Mouse (Mus musculus): ENCODE data around the gene Thsd4. TPM values are rescaled to one million over a fixed set of nuclear protein-coding genes. Genes with fewer than 3 reads are reported as not detected.
A peak's percentile ranks its signal among the peaks of the same experiment; 100 is the strongest.

The Thsd4 gene
- total RNA-seq, 2 experiments from 2014 or later: 10.5 to 11.8 TPM

DNA sequence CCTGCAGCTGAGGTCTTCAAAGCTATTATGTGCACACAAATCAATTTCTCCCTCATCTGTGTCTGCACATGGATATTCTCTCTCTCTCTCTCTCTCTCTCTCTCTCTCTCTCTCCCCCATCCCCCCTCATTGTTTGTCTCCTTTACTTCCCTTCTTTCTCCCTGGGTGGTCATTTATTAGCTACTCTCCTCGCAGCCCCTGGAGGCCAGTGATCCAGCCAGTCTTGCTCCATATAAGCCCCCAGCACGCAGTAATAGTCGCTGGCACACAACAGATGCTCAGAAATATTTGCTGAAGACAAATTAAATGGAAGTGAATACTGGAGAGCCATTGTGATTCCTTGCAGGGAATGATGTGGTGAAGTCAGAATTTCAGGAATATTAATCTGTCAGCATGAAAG, 2.2 kb downstream of the Thsd4 start:
- DNase-seq: no peak

GRCm38 (mm10) chr9:60518216-60518615, 3.6 kb downstream of the Thsd4 start:
- intact Hi-C loops (cut with DNase I): no loop called here

More for the DNA sequence above, 2.2 kb downstream of the Thsd4 start:
- intact Hi-C loops (cut with DNase I): no loop called here

GRCm38 (mm10) chr9:60517148-60517547, 4.7 kb downstream of the Thsd4 start:
- intact Hi-C loops (cut with DNase I): no loop called here
- DNase-seq: no peak

More at GRCm38 (mm10) chr9:60518216-60518615, 3.6 kb downstream of the Thsd4 start:
- no peak for DNase-seq

GRCm38 (mm10) chr9:60516379-60516778, 5.5 kb downstream of the Thsd4 start:
- intact Hi-C loops (cut with DNase I): no loop called here
- DNase-seq: no peak

DNA sequence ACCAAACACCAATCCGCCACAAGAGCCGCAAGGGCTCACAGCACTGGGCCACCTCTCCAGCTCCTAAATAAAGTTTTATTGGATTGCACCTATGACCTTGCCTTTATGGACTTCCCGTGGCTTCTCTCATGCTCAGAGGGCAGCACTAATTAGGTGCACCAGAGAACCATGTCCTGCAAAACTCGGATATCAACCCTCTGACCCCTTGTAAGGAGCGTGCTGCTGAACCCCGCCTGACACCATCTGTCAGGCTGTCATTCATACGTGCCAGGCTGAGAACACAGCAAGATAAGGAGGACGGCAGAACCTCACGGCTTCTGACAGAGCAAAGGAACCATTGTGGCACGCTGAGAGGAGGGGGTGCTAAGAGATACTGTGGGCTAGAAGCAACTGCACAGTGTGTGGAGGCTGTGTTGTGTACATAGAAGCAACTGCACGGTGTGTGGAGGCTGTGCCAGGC, 8.5 kb downstream of the Thsd4 start:
- no peak for DNase-seq
- intact Hi-C loops (cut with DNase I): no loop called here

GRCm38 (mm10) chr9:60510876-60511275, 11.0 kb downstream of the Thsd4 start:
- intact Hi-C loops (cut with DNase I): no loop called here
- DNase-seq: peak; percentile 59

DNA sequence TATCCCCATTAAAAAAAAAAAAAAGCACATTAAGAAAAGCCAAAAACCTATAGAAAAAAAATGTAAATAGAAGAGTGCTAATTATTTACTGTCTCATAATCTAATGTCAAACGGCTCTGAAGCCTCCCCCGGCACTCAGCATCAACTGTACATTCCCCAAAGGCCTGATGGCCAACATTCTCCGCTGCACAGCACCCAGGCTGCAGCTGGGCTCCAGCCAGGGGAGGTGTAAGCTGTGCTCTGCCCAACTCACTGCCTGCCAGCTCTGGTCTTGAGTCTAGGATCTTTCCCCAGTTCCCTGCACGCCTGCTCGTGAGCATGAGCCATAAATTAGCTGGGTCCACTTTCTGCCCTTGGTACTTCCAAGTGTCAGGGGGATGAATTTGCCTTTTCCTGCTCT, 15.7 kb downstream of the Thsd4 start:
- DNase-seq: peak; percentile 35 to 40
- intact Hi-C loops (cut with DNase I): no loop called here

DNA sequence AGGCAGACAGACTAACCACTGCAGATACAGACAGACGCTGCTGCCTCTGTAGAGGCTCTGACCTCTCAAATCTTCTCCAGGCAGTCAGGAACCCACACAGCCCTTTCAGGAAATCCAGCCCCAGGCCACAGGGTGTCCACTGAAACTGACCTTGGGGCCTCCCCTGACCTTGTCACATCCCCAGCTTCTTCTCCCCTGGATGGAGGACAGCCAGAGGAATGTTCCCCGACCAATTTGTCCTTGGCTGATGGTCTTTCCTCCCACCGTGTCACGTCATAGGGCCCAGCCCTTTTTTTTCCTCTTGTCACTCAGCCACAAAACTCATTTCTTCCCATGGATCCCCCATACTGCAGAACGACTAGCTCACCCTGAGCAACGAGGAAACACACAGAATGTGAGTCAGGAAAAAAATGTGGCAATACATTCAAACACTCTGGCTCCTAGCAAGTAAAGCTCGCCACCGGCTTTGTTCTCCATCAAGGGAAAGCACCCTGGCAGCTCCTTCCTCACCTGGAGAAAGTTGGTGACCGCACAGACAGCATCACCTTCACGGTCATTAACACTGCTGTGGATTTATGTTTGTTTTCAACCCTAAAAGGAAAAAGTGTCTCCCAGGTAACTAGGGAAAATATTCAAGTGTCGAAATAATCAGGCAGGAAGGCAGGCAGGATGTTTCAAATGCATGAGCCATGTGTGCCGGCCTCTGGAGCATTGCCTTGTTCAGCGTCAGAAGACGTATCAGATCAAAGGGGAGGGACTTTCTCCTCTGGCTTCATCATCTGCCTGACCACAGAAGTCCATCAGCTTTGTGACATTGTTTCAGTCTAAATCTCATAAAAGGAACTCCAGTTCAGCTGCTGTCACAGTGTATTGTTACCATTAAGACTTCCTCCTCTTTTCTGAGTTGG, 17.2 kb downstream of the Thsd4 start:
- DNase-seq: peak in 1 of 2 experiments; percentile 32
- intact Hi-C loops (cut with DNase I): no loop called here

DNA sequence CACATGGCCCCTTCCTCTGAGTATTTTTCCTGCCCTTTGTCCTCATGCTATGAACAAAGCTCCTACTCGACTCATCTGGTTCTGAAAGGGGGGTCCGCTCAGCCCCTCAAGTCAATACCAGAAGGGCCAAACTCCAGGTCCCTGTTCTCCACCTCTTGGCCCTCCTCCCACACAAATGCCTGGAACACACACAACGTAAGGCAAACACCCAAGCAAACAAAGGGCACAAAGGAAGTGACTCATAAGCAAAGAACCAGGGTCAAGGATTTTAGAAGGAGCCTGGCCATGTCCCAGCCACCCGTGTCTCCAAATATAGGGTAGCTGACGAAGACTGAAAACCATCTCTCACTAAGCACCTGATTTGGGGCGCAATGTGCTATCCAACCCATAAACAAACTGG, 19.6 kb downstream of the Thsd4 start:
- no peak for DNase-seq
- intact Hi-C loops (cut with DNase I): no loop called here

DNA sequence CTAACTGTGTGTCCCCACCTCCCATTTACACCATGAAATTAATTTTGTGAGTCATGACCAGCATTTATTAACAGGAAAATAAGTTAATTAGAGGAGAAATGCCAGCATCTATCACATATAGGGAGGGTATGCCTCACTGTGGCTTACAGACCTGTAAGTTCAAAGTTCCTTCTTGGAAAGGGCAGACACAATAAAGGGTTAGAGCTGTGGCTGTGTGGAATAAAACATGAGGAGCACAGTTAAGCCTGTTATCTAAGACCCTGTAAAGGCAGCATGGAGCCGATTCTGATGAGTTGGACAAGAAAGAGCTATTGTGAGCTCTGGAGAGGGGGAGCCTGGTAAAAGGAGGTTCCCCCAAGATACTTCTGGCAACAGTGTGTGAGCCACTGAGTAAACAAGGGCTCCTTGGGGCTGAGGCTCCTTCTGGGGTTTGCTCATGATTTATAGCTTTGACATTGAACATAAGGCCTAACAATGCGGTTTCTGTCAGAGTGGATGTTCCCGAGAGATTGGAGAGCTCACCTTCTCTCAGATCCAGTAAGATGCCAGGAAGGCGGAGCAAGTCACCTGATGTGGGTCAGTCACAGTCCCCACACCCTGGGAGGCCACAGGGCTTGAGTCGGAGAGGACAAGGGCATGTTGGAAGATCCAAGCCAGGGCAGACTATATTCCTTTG, 20.2 kb downstream of the Thsd4 start:
- intact Hi-C loops (cut with DNase I): no loop called here
- DNase-seq: no peak

DNA sequence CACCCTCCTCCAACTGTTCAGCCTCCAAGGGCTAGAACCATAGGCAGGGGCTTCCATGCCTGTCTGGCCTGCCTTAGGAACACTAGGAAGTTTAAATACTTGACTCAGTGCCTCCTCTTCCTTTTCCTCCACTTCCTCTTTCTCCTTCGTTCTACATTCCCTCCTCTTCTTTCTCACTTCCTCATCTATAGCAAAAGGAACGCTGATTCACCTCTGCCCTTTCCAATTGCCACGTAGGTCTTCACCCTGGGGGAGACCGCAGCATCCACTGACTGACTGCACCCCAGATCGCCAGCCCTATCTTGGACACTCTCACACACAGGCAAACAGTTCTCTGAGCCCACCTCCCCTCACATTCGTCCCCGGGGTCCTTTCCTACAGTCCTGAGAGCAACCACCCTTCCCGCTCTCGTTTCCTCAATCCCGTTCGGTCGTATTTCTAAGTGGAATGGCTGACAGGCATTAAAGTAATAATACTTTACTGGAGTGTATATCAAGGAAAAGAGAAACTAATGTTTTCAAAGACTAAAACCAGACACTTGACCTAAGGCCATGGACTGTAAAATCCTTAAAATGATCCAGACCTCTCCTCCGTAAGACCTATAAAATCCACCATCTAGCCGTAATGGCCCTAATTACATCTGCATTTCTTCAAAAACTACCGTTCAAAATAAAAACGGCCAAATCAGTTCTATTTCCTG, 29.4 kb downstream of the Thsd4 start:
- no peak for DNase-seq
- intact Hi-C loops (cut with DNase I): no loop called here

DNA sequence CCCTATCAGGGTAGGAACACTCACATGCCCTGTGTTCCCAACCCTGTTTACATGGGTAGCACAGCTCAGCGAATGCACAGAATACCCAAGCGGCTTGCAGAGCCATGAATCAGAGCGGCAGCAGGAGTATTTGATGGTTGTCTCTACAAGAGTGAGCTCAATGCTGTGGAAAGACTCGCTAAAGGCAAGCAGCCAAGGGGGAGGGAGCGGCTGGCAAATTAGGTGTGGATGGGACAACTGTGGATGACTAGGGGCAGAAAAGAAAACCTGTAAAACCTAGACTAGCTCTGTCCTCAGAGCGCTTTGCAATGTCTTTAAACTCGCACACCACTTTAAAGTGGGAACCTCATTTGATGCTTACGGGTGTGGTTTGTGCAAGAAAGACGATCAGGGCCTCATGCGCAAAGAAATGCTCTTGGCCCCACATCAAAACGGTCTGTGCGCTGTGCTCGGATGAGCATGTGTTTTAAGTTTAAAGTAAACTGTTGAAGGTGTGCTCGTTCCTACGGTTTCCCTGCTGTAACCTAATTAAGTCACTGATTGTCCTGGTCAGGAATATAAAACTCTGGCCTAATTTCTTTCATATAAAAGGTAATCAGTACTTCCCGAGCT, 30.3 kb downstream of the Thsd4 start:
- intact Hi-C loops (cut with DNase I): no loop called here
- DNase-seq: no peak

- DNase-seq: no peak
- intact Hi-C loops (cut with DNase I): no loop called here
Measured at GRCm38 (mm10) chr9:60491079-60491478, 30.8 kb downstream of the Thsd4 start.

DNA sequence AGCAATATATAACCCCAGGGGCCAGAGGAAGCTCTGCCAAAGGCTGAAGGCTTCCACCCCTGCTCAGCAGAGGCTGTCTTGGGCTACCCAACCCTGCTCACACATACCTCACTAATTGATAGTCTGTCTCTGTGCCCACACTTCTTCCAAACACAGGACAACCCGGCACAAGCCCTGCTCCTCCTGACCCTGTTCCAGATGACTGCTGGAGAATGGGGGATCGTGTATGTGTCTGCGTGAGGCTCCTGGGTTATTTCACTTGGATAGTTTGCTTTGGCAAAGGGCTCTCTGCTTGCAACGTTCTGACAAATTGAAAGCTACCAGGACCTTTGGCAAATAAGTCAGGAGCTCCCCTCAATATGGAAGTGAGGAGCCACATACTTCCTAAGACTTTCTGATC, 33.0 kb downstream of the Thsd4 start:
- DNase-seq: no peak
- intact Hi-C loops (cut with DNase I): no loop called here

DNA sequence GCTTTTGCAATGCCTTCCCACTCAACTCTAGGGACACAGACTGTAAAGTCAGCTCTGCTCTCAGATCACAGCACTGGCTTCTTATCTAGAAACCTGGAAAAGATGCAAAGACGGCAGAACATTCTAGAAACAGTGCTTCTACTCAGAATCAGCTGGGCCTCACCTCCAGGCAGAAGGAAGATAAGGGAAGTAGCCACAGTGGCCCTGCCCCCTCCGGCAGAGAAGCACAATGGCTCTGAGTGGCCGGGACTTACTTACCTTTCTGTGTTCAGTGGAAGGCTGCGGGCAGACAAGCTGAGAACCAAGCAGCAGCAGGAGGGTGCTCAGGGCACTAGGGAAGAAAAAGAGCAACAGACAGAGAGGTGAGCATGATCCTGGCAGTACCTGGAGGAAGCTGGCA, 39.7 kb downstream of the Thsd4 start:
- no peak for DNase-seq
- intact Hi-C loops (cut with DNase I): no loop called here

GRCm38 (mm10) chr9:60480052-60480451, 41.8 kb downstream of the Thsd4 start:
- intact Hi-C loops (cut with DNase I): no loop called here
- DNase-seq: peak in 1 of 2 experiments; percentile 42

DNA sequence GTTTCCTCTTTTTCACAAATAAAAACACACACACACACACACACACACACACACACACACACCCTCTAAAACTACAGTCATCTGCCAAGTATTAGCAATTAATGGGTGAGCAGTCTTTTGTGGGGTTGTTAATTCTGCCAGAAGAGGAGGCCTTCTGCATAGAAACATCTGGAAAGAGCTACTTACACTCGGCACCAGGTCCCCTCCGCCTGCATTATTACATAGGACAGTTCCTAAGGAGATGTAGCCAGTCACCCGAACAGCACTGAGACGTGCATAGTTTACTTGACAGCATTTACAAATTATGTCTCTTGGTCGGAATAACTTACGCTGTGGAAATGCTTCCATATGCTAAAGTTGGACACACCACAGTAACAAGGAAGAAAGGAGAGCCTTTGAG, 43.0 kb downstream of the Thsd4 start:
- no peak for DNase-seq
- intact Hi-C loops (cut with DNase I): no loop called here

GRCm38 (mm10) chr9:60477991-60478750, 43.7 kb downstream of the Thsd4 start:
- DNase-seq: peak in 1 of 2 experiments; percentile 17
- intact Hi-C loops (cut with DNase I): no loop called here

DNA sequence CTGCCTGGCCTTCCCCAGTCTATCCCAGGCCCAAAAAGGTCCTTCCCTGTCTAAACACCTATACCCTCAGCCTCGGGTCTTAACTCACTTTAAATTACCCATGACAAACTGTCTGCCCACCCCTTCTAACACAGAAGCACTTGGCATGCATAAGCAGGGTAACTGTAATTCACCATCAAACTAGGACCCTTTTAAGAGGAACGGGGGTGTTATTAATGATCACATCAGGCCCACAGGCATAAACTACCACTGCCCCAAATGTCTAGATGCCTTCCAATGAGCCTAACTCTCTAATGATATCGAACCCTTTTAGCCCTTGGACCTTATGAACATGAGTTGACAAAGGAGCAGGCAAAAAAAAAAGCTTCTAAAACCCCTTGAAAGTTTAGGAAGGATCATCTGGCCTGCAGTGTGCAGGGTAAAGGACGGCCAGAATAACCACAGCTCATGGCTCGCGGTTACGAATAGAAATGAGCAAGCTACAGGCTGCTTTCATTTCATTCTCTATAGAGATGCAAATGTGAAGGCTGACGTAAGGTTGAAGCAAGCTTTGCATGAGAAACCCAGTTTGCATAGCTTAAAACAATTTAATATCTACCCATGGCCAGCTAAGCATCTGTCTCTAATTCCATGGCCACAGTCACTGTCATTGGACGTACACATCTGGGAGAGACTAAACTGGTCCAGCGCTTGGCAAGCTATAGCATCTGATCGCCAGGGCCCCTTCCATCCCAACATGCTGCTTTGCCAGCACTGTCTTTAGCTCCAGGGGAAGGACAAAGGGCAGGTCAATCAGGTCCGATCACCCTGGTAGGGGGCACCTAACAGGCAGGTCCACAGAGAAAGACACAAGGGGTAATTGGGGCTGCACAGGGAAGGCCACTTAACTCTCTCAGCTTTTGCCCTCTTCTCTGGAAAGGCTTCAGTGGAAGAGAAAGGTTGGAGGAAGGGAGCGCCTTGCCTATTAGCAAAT, 61.5 kb downstream of the Thsd4 start:
- intact Hi-C loops (cut with DNase I): no loop called here
- DNase-seq: no peak
